Mouse (Mus musculus): Measurements from ENCODE around the gene Tmem236.

DNA sequence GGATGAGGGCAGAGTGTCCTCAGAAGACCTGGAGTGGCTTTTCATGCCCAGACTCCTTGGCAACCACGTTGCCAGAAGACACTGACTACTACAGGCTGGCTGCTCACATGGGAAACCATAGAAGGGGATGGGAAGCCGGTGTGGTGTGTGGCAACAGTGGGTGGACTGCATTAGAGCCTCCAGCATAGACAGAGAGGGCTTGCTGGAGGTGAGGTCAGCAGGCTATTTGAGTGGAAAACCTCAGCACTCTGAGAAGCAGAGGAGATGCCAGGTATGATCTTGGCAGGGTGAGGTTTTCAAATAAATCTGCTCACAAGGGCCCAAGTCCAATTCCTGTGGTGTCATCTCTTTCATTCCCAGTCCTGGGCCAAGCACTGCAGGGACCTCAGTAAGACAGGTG lies 25.3 kb downstream of the Tmem236 start:
- TF ChIP-seq CTCF (IDR thresholded peaks at IDR 0.05; ENCODE audit: low read depth) (no peak), EP300 (IDR thresholded peaks at IDR 0.05; ENCODE audit: low read depth) (no peak)
